Mouse (Mus musculus) hematopoietic stem cell, adult 5-6 weeks (primary cell): ENCODE measurements at regions not wholly inside any gene's neighbourhood (a gene's known extent, or its start where the extent isn't known, plus 50 kb on each side); places are given as distances from the start of the nearest gene placed in this dataset.

ENCODE experiments used
- ATAC-seq, 2 experiments: fragments of 125-278 bp in 1 of 2; replicated peaks in 1 of 2; 2 replicates each; pipeline ENCODE4 v1.8.0; 2016 to 2017; ENCODE audit warnings: inconsistent platforms in 2 of 2, mild to moderate bottlenecking in 2 of 2, moderate number of reproducible peaks in 2 of 2, low read depth in 1 of 2, moderate TSS enrichment in 1 of 2; ENCODE audit not compliant: low FRiP score in 2 of 2, poor library complexity in 2 of 2, severe bottlenecking in 2 of 2, insufficient read depth in 1 of 2, low TSS enrichment in 1 of 2

- no peak for ATAC-seq
Observed at GRCm38 (mm10) chr13:69182478-69182877, 183.1 kb upstream of the Adcy2 start.

- no peak for ATAC-seq
Observed at GRCm38 (mm10) chr13:69190661-69191060, 191.3 kb upstream of the Adcy2 start.

GRCm38 (mm10) chr13:69196464-69196871 lies 197.1 kb upstream of the Adcy2 start:
- no peak for ATAC-seq

GRCm38 (mm10) chr13:69207741-69208568 lies 208.6 kb upstream of the Adcy2 start:
- no peak for ATAC-seq

- ATAC-seq = no peak
Observed at GRCm38 (mm10) chr13:69208569-69208881, 209.2 kb upstream of the Adcy2 start.

GRCm38 (mm10) chr13:69216579-69216978 lies 217.2 kb upstream of the Adcy2 start:
- no peak for ATAC-seq

GRCm38 (mm10) chr13:69220425-69220824 lies 221.1 kb upstream of the Adcy2 start:
- no peak for ATAC-seq

GRCm38 (mm10) chr13:69226538-69226937 lies 227.2 kb upstream of the Adcy2 start:
- ATAC-seq = no peak

GRCm38 (mm10) chr13:69230361-69230943 lies 231.1 kb upstream of the Adcy2 start:
- no peak for ATAC-seq

GRCm38 (mm10) chr13:69236386-69236785 lies 237.0 kb upstream of the Adcy2 start:
- ATAC-seq = no peak

GRCm38 (mm10) chr13:69237918-69238317 lies 238.6 kb upstream of the Adcy2 start:
- no peak for ATAC-seq

- no peak for ATAC-seq
Observed at GRCm38 (mm10) chr13:69239261-69239915, 240.0 kb upstream of the Adcy2 start.

- no peak for ATAC-seq
Observed at GRCm38 (mm10) chr13:69242544-69243296, 243.4 kb upstream of the Adcy2 start.

GRCm38 (mm10) chr13:69250334-69251129 lies 251.2 kb upstream of the Adcy2 start:
- no peak for ATAC-seq

- ATAC-seq = no peak
Observed at GRCm38 (mm10) chr13:69251130-69251561, 251.8 kb upstream of the Adcy2 start.

GRCm38 (mm10) chr13:69252335-69252734 lies 253.0 kb upstream of the Adcy2 start:
- no peak for ATAC-seq

- no peak for ATAC-seq
Observed at GRCm38 (mm10) chr13:69260485-69260884, 261.1 kb upstream of the Adcy2 start.
